Mouse (Mus musculus): Measurements from ENCODE around the gene Paqr7.

DNA sequence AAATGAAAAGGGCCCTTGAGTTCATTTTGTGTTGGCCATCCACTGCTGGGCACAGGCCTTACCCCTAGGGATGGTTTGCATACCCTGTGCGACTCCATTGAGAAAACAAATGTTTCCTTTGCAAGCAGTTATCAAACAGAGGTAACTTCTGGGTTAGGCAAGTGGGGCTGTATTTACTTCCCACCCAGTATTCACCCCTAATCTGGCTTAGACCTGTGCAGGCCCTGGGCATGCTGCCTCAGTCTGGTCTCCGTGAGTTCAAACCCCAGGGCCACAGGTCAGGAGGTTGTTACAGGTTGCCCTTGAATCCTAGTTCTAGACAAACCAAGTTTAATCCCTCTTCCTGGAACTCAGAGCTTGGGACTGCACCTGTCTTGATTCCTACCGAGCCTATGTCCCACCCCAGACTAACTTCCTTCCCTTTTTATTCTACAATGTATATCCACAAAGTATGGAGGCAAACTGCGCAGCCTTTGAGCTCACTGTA lies 8.8 kb downstream of the Paqr7 start:
- TF ChIP-seq POLR2A (IDR thresholded peaks at IDR 0.05; ENCODE audit: insufficient read depth, low read depth, low read length), result no peak
- no peak for TF ChIP-seq CTCF (IDR thresholded peaks at IDR 0.05)

All from heart, adult 2 months (tissue).